Mouse (Mus musculus) myocyte (in vitro differentiated cells): Measurements from ENCODE around the gene Galk2. TPM values are rescaled to one million over a fixed set of nuclear protein-coding genes. Genes with fewer than 3 reads are reported as not detected.
A peak's percentile ranks its signal among the peaks of the same experiment; 100 is the strongest.

Experiments
- H3K27me3 ChIP-seq: one replicate; pipeline ENCODE4 v1.6.1; 2011; ENCODE audit not compliant: control insufficient read depth, insufficient read depth, insufficient read length
- H3K36me3 ChIP-seq: one replicate; pipeline ENCODE4 v1.6.1; 2011; ENCODE audit not compliant: control insufficient read depth, insufficient read depth
- H3K4me2 ChIP-seq: one replicate; pipeline ENCODE4 v1.6.1; 2011; ENCODE audit warnings: low read depth, control low read depth
- H3K4me3 ChIP-seq: one replicate; pipeline ENCODE4 v1.5.1; 2011; ENCODE audit warnings: mild to moderate bottlenecking, control low read depth, moderate library complexity
- H3K79me2 ChIP-seq: one replicate; pipeline ENCODE4 v1.6.1; 2011; ENCODE audit not compliant: control insufficient read depth, insufficient read depth
- H3ac ChIP-seq: one replicate; pipeline ENCODE4 v1.6.1; 2011; ENCODE audit not compliant: control insufficient read depth, insufficient read length
- CEBPB ChIP-seq: IDR thresholded peaks from 2 replicates; pipeline ENCODE4 v1.6.1; 2011; ENCODE audit warnings: mild to moderate bottlenecking, moderate library complexity; ENCODE audit not compliant: poor library complexity, insufficient read depth, severe bottlenecking
- E2F4 ChIP-seq: IDR thresholded peaks from one replicate; pipeline ENCODE4 v1.6.1; 2011; ENCODE audit warnings: mild to moderate bottlenecking, control low read depth, moderate library complexity; ENCODE audit not compliant: insufficient read depth
- MAX ChIP-seq: IDR thresholded peaks from one replicate; pipeline ENCODE4 v1.6.1; 2011; ENCODE audit warnings: low read depth, mild to moderate bottlenecking, control low read depth
- MYOD1 ChIP-seq, 3 experiments: IDR thresholded peaks; one replicate each; pipeline ENCODE4 v1.6.1; 2011; ENCODE audit warnings: control low read depth in 2 of 3, low read depth in 2 of 3, mild to moderate bottlenecking in 2 of 3, moderate library complexity in 1 of 3; ENCODE audit not compliant: insufficient read length in 2 of 3, control insufficient read depth in 1 of 3
- MYOG ChIP-seq, 3 experiments: IDR thresholded peaks; one replicate each; pipeline ENCODE4 v1.6.1; 2011; ENCODE audit warnings: control low read depth in 2 of 3, low read depth in 2 of 3, mild to moderate bottlenecking in 2 of 3; ENCODE audit not compliant: insufficient read length in 2 of 3, control insufficient read depth in 1 of 3, insufficient read depth in 1 of 3
- POLR2A ChIP-seq: IDR thresholded peaks from one replicate; pipeline ENCODE4 v1.6.1; 2011; ENCODE audit warnings: low read depth, mild to moderate bottlenecking, control low read depth, moderate library complexity; ENCODE audit not compliant: insufficient read length
- POLR2AphosphoS2 ChIP-seq: IDR thresholded peaks from one replicate; pipeline ENCODE4 v1.6.1; 2011; ENCODE audit warnings: low read depth, control low read depth; ENCODE audit not compliant: insufficient read length
- REST ChIP-seq: IDR thresholded peaks from one replicate; pipeline ENCODE4 v1.6.1; 2011; ENCODE audit warnings: mild to moderate bottlenecking, control low read depth, moderate library complexity; ENCODE audit not compliant: insufficient read depth, insufficient read length
- SRF ChIP-seq: IDR thresholded peaks from one replicate; pipeline ENCODE4 v1.6.1; 2011; ENCODE audit warnings: low read depth; ENCODE audit not compliant: control insufficient read depth, insufficient read length
- TCF12 ChIP-seq: IDR thresholded peaks from one replicate; pipeline ENCODE4 v1.6.1; 2011; ENCODE audit warnings: mild to moderate bottlenecking, control low read depth; ENCODE audit not compliant: poor library complexity, insufficient read depth, severe bottlenecking
- TCF3 ChIP-seq: IDR thresholded peaks from one replicate; pipeline ENCODE4 v1.6.1; 2011; ENCODE audit warnings: low read depth, control low read depth; ENCODE audit not compliant: insufficient read length
- USF1 ChIP-seq: IDR thresholded peaks from one replicate; pipeline ENCODE4 v1.6.1; 2011; ENCODE audit warnings: low read depth, mild to moderate bottlenecking, control low read depth, moderate library complexity
- polyA plus RNA-seq: library from polyadenylated mRNA; unstranded; fragments of >200 nt; fragmentation: generic; extraction: Trizol; gene quantifications from one replicate; pipeline ENCODE4 v1.2.1, GENCODE M21; 2012; ENCODE audit warnings: missing spikeins

The Galk2 gene
- polyA plus RNA-seq, 1 experiment = 17.8 TPM

DNA sequence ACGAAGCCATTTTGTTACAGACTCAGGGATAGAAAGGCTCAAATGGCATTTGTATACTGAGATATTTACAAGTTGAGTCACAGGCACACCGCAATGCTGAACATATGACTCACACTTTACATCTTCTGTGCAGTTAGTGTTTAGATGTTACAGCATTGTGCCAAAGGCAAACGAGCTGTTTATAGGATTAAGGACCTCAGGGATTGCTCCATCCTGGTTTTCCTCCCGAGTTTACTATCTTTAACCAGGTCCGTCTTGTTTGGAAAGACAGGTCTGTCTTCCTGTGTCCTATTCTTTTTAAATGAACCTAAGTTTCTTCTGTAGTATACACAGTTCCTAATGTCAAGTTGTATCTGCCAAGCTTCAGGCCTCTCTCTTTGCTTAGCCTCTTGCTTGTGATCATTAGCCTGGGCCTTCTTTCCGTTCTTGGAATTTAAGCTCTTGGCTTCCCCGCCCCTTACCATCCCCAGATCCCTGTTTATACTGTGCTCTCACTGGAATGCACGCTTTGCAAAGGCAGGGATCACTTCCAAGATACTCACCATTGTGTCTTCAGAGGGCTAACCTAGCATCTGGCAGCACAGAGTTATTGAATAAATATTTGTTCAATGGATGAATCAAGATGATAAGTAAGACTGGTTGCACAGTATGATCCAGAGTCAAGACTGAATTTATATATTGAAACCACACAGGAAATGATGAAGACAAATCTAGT lies 172.4 kb downstream of the Galk2 start:
- Histone ChIP-seq H3K27me3 (no peaks in the 10 kb centered on the region), H3K36me3 (no peaks in the 10 kb centered on the region), H3K4me3 (no peak overlapping the region), H3K4me2 (peak overlapping the region; percentile 38), H3K79me2 (no peaks in the 10 kb centered on the region), H3ac (no peak overlapping the region)
- TF ChIP-seq REST (no peak), TCF3 (no peak), CEBPB (peak; percentile 98)

DNA sequence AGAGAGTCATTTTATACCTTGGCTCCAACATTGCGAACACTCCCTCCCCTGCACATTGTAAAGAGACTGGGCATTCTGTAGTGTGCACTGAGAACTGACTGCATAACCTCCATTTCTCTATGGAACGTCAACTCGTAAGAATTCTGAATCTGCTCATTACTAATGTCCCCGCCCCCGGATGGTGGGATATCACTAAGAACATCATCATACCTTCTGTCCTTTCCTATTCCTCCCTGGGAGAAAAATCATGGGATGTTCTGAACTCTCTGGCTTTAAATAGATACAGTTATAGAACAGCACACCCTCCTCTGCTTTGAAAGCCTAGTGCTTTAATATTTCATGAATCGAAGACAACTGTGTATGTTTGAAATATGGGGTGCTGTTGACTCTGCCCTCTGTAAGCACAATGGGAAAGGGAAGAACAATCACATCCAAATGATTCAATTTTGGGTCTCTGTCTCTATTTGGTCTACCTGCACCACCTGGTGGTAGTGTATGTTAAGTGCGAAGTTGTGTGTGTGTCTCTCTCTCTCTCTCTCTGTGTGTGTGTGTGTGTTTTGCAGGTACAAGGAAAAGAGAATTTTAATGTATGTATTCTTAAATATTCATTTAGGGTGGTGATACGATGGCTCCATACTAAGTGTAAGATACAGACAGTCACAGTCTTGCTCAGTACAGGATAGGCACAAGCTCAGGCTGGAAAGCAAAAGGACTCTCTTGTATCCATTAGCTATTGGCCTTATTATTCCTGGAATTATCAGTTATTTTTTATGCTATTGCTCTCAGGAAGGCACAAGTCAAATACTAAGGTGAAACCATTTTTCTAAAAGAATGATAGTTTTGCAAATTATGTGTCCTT lies 174.4 kb downstream of the Galk2 start:
- Histone ChIP-seq H3K4me2 (peak overlapping the region; percentile 71), H3K27me3 (no peaks in the 10 kb centered on the region), H3K79me2 (no peaks in the 10 kb centered on the region), H3K4me3 (no peak overlapping the region), H3K36me3 (no peaks in the 10 kb centered on the region), H3ac (no peak overlapping the region)
- TF ChIP-seq MYOG (IDR thresholded peaks at IDR 0.05; ENCODE audit: control insufficient read depth in 1 of 3, insufficient read depth in 1 of 3, insufficient read length in 2 of 3, low read depth in 2 of 3) (no peak), USF1 (no peak), POLR2A (no peak), TCF3 (no peak), POLR2AphosphoS2 (no peak), SRF (no peak), MYOD1 (IDR thresholded peaks at IDR 0.05; ENCODE audit: control insufficient read depth in 1 of 3, insufficient read length in 2 of 3, low read depth in 2 of 3) (no peak), E2F4 (no peak), MAX (no peak), TCF12 (no peak), CEBPB (no peak), REST (no peak)

Other genes starting within 250 kb of the Galk2 start
- 0.80 TPM for gene Cep152, start 234.0 kb upstream of the Galk2 start, polyA plus RNA-seq
- gene Eid1, start 186.0 kb upstream of the Galk2 start, polyA plus RNA-seq = 24.6 TPM
- 0.49 TPM for gene Shc4, start 135.0 kb upstream of the Galk2 start, polyA plus RNA-seq
- 8.4 TPM for gene Secisbp2l, start 76.2 kb upstream of the Galk2 start, polyA plus RNA-seq
- 59.0 TPM for gene Cops2, start within 50 bp of the Galk2 start, polyA plus RNA-seq
- 2.4 TPM for gene Fgf7, start 175.5 kb downstream of the Galk2 start, polyA plus RNA-seq